Mouse (Mus musculus): ENCODE measurements around the gene Megf8.

Megf8 gene

GRCm38 (mm10) chr7:25348861-25349260, 31.9 kb downstream of the Megf8 start:
- peak; percentile 38 to 66 for DNase-seq

GRCm38 (mm10) chr7:25358721-25359206, 41.8 kb downstream of the Megf8 start:
- no peak for DNase-seq

- DNase-seq = no peak
Measured at GRCm38 (mm10) chr7:25363151-25363550, 46.2 kb downstream of the Megf8 start.

- no peak for DNase-seq
Measured at GRCm38 (mm10) chr7:25363632-25364031, 46.7 kb downstream of the Megf8 start.

GRCm38 (mm10) chr7:25365937-25366625, 49.1 kb downstream of the Megf8 start:
- DNase-seq = no peak

GRCm38 (mm10) chr7:25367632-25368293, 50.8 kb downstream of the Megf8 start:
- peak in 1 of 2 experiments; percentile 56 for DNase-seq

- DNase-seq = no peak
Measured at GRCm38 (mm10) chr7:25368333-25368732, 51.4 kb downstream of the Megf8 start.

- no peak for DNase-seq
Measured at GRCm38 (mm10) chr7:25369058-25369749, 52.2 kb downstream of the Megf8 start, which contains the start of gene Cnfn. Gene Cnfn, minus strand, starts transcription at chr7:25369724.

GRCm38 (mm10) chr7:25372441-25372840, 55.5 kb downstream of the Megf8 start:
- DNase-seq = no peak

- DNase-seq = peak; percentile 88 to 92
Measured at GRCm38 (mm10) chr7:25376556-25376955, 59.6 kb downstream of the Megf8 start.

- no peak for DNase-seq
Measured at GRCm38 (mm10) chr7:25377100-25377700, 60.2 kb downstream of the Megf8 start.

GRCm38 (mm10) chr7:25378181-25379100, 61.5 kb downstream of the Megf8 start:
- no peak for DNase-seq

- DNase-seq = peak in 1 of 2 experiments; percentile 42
Measured at GRCm38 (mm10) chr7:25379551-25380351, 62.8 kb downstream of the Megf8 start.

- DNase-seq = no peak
Measured at GRCm38 (mm10) chr7:25380392-25381283, 63.7 kb downstream of the Megf8 start.

GRCm38 (mm10) chr7:25381284-25381680, 64.3 kb downstream of the Megf8 start:
- no peak for DNase-seq

GRCm38 (mm10) chr7:25382541-25382940, 65.6 kb downstream of the Megf8 start:
- DNase-seq = no peak

GRCm38 (mm10) chr7:25383385-25383784, 66.4 kb downstream of the Megf8 start:
- no peak for DNase-seq

- no peak for DNase-seq
Measured at GRCm38 (mm10) chr7:25383891-25384290, 66.9 kb downstream of the Megf8 start.

- DNase-seq = no peak
Measured at GRCm38 (mm10) chr7:25384318-25384717, 67.4 kb downstream of the Megf8 start.

- DNase-seq = no peak
Measured at GRCm38 (mm10) chr7:25384818-25385217, 67.9 kb downstream of the Megf8 start.
